8 mouse cellular contexts compared by ENCODE assay signal in the genomic region with DNA sequence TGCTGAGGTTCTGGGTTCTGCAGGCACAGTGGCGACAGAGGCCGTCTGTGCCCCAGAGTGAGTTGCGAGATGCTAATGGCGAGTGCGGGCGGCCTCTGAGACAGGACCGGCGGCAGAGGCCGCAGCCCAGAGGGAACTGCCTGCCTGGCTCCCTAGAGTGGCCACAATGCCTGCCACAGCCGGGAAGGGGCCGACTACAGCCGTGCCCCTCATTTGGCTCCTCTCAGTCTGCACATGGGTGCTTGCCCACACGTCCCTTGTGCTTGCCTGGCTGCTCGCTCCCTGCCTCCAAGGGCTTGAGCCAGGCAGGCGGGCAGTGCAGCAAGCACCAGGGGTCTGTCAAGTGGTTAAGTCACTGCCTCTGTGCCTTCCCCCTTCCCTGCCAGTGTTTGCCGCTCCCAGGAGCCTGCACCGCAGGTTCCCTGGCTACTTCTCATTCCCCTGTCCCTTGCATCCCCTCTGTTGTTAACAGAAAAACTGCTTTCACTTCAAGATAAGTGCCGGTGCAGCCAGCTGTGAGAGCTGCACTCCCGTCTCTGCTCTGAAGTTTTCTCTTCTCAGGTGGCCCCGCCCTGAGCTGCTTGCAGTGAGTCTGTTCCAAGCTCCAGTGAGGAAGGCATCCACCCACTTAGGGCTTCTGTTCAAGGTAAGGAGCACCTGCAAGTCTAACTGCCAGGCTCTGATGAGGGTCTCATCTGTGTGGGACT.
DNase-seq lines count a peak whose midpoint lies in the region; ATAC-seq lines count a peak whose summit lies in the region.

No protein-coding gene starts in this region.

- peaks cover 4% of the 10 kb centered on the region; the same call in 1 of the 2 replicates for H3K4me1 ChIP-seq in lung, embryonic 15.5 days
- 0 out of 2 replicates have a peak, but pooled peaks cover 6% of the 10 kb centered on the region for H3K4me1 ChIP-seq in forebrain, embryonic 12.5 days
- peaks cover 4% of the 10 kb centered on the region; the same call in 1 of the 2 replicates for H3K4me1 ChIP-seq in limb, embryonic 15.5 days

- H3K4me3 ChIP-seq in lung, embryonic 15.5 days = peak overlapping the region; percentile 22
- peak overlapping the region; percentile 21 for H3K4me3 ChIP-seq in forebrain, embryonic 12.5 days (replicated peaks)
- H3K4me3 ChIP-seq in limb, embryonic 15.5 days = no peak overlapping the region

- peak overlapping the region; percentile 71 for H3K27ac ChIP-seq in lung, embryonic 15.5 days
- H3K27ac ChIP-seq in forebrain, embryonic 12.5 days = no peak overlapping the region
- no peak overlapping the region for H3K27ac ChIP-seq in limb, embryonic 15.5 days

- no peaks in the 10 kb centered on the region for H3K9me3 ChIP-seq in lung, embryonic 15.5 days
- no peaks in the 10 kb centered on the region for H3K9me3 ChIP-seq in forebrain, embryonic 12.5 days
- no peaks in the 10 kb centered on the region for H3K9me3 ChIP-seq in limb, embryonic 15.5 days

- no peak overlapping the region; the same call in 1 of the 2 replicates for H3K9ac ChIP-seq in lung, embryonic 15.5 days
- 0 out of 2 replicates have a peak overlapping the region, but pooled peaks have one; percentile 33 for H3K9ac ChIP-seq in forebrain, embryonic 12.5 days
- H3K9ac ChIP-seq in limb, embryonic 15.5 days = 0 out of 2 replicates have a peak overlapping the region, but pooled peaks have one; percentile 2

- DNase-seq in lung, adult 18-20 months = no peak
- peak; percentile 35 for DNase-seq in retina, postnatal 1 day
- DNase-seq in adrenal gland, postnatal 36 days = no peak
- no peak for DNase-seq in adrenal gland, postnatal 14 days
- DNase-seq in adrenal gland, adult 8-10 months = no peak

- no peaks in the 10 kb centered on the region for H3K36me3 ChIP-seq in lung, embryonic 15.5 days
- no peaks in the 10 kb centered on the region for H3K36me3 ChIP-seq in forebrain, embryonic 12.5 days (replicated peaks)
- no peaks in the 10 kb centered on the region for H3K36me3 ChIP-seq in limb, embryonic 15.5 days

- WGBS in lung, embryonic 15.5 days = 44% methylated on average over 20 of the region's 20 CpGs
- WGBS in forebrain, embryonic 12.5 days = 35% methylated on average over 20 of the region's 20 CpGs
- WGBS in limb, embryonic 15.5 days = 49% methylated on average over 20 of the region's 20 CpGs

- ATAC-seq in lung, embryonic 15.5 days (ENCODE audit: borderline replicate concordance, extremely low read depth, low FRiP score, low TSS enrichment) = peak; percentile 64
- no peak for ATAC-seq in forebrain, embryonic 12.5 days (ENCODE audit: low FRiP score)
- ATAC-seq in limb, embryonic 15.5 days (ENCODE audit: insufficient number of reproducible peaks, low FRiP score, low TSS enrichment, low read depth) = no peak

- H3K4me2 ChIP-seq in lung, embryonic 15.5 days = peak overlapping the region; percentile 49
- H3K4me2 ChIP-seq in forebrain, embryonic 12.5 days = peak overlapping the region; percentile 47
- H3K4me2 ChIP-seq in limb, embryonic 15.5 days = peak overlapping the region; percentile 31

- H3K27me3 ChIP-seq in lung, embryonic 15.5 days = no peaks in the 10 kb centered on the region
- no peaks in the 10 kb centered on the region for H3K27me3 ChIP-seq in forebrain, embryonic 12.5 days
- no peaks in the 10 kb centered on the region for H3K27me3 ChIP-seq in limb, embryonic 15.5 days
